Mouse (Mus musculus): ENCODE results near the gene Grid2.

Grid2 gene

DNA sequence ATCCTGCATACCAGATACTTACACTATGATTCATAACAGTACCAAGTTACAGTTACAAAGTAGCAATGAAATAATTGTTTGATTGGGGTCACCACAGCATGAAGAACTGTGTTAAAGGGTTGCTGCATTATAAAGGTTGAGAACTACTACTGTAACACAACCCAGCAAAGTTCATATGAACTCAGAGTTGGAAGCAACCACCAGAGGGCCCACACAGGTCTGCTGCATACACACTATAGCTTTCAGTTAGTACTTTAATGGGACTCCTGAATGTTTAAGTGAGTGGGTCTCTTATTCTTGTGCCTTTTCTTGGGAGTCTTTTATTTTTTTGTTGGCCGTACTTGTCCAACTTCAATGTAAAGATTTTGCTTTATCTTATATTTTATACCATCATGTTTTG, 1057.5 kb downstream of the Grid2 start:
- DNase-seq (ENCODE audit: low read depth, low spot score) = no peak

DNA sequence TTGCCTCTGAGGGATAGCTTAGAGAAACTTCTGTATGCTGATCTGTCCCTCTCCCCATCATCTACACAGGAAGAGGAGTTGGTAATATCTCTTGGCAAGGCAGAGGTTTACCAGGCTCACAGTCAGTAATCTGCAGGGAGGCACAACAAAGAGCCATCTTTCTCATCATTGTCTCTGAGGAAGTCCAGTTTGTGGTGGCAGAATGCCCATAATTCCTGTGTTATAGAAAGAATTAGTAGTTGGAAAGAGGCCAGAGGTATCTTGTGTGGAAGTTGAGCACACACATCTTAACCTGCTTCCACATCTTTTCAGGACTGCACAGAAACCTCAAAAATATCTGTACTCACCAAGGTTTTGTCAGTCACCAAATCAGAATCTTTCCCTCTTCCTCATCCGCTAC, 1071.3 kb downstream of the Grid2 start:
- DNase-seq (ENCODE audit: low read depth, low spot score) = no peak

DNA sequence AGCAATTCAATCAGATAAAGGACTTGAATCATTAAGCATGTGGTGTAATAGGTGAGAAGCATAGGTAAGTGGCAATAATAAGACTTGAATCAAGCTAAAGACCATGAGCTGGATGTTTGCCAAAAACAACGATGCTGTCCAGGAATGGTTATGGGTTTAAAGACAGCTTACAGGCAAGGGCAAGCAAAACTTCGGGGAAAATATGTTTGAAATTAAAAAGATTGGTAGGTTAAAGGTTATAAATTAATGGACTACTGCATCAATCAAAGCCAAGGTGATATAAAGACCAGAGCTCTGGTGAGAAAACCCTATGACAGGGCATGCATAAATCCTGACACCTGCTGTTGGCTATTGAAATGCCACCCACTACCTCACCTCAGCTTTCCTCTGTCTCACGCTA, 1072.2 kb downstream of the Grid2 start:
- DNase-seq (ENCODE audit: low read depth, low spot score) = no peak

DNA sequence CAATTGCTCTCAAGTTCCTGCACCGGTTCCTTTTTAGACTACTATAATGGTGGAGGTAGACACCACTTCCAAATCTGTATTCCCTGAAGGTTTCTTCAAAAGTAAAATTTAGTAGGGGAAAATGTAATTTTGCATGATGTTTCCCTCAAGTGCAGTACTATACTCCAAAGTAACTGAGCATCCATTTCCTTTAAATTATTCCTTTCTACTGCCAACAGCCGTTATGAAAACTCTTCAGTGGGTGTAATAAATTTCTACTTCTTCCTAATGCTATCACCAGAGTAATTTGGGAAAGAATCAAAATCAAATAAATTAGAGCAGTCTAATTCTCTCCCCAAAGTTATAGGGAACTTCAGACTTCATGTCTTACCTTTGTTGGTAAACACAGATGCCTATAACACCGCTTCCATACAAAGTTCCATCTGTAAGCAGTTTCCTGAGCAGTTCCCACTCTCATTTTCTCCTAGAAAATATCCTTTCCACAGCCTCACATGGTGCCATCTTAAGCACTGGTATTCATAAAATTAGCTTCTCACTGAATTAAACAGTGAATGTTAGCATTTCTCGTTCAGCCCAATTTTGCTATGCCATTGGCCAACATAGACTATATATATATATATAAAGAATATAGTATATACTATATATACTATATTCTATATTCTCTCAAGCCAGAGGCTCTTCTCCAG, 1142.9 kb downstream of the Grid2 start:
- DNase-seq (ENCODE audit: low read depth, low spot score) = no peak

DNA sequence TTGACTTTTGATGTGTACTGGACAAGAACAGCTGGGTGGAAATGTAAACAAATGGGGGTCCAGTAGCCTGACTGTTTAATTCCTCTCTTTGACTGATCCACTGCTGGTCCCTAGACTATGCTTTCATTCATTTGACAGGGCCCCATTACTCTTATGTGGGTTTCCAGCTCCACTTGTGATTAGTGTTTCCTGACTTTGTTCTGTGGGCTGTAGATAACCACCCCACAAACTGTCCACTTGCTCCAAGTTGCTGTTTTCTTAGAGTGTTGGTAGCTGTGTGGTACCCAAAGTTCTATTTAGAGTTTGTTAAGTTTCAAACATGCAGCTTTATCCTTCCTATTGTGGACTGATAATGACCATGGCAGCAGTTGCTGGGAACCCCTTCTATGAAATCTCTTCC, 1172.0 kb downstream of the Grid2 start:
- no peak for DNase-seq (ENCODE audit: low read depth, low spot score)

DNA sequence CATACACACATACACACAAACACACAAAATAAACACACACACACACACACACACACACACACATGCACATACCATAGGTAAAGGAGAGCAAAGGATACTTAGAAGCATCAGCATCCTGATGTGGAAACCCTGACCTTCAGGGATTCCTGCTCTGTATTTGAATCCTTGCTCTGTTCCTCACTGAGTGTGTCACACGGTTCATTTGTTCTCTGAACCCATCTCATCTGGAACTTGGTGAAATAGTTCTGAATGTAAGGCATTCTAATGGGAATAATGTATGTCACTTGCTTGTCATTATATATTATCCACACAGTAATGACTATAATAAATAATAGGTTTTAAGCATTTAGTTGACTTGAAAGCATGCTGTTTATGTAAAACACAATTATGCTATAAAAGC, 1173.2 kb downstream of the Grid2 start:
- no peak for DNase-seq (ENCODE audit: low read depth, low spot score)

DNA sequence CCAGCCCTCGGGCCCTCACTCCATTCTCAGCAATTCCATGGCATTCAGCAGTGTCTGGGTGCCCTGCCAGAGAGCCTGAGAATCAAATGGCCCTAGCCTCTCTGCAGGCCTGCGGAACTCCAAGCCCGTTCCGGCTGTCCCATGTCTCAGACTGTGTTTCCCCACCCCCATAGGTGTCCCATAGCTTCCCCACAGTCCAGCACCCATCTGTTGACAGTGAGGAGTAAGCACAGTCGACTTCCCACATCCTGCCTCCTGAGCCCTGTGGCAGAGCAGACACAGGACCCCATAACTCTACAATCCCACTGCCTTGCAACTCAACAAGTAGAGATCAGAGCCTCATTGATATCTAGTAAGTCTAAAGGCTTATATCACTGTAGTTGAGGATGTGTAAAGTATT, 1192.5 kb downstream of the Grid2 start:
- no peak for DNase-seq (ENCODE audit: low read depth, low spot score)

DNA sequence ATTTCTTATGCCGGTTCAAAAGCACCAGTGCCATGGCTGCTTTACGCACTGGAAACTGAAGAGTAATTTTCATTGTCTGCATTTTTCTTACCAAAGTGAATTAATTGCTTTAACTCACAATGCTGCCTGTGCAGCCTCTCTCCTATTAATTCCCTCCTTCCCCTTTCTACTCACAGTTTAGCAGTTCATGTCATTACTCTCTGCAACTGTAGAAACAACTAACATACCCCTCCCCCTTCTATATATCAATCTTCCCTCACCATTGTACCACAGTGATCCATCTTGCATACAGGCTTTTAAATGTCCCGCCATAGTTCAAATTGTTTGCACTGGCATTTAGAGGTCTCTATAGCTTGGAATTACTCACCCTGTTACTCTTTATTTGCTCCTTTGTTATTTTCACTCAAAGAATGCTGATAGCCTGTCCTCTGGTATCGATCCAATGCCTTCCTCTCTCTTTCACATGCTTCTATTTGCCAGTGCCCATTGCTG, 1193.2 kb downstream of the Grid2 start:
- no peak for DNase-seq (ENCODE audit: low read depth, low spot score)

DNA sequence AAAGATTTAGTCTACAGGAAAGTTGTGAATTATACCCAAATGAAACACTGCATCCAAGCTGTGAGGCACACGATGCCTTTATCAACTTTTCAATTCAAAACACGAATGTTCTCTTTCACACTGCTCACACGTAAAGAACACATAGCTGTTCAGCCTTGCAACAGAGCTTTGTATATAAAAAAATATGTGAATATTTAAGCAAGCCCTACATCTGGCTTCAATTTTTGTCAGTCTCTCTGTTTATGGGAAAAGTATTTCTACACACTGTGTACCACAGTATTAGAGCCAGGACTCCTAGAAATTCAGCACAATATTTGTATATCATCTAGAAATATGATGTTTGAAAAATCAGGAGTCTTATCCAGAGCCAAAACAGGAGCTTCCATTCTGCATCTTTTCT, 1195.1 kb downstream of the Grid2 start:
- DNase-seq (ENCODE audit: low read depth, low spot score) = no peak

DNA sequence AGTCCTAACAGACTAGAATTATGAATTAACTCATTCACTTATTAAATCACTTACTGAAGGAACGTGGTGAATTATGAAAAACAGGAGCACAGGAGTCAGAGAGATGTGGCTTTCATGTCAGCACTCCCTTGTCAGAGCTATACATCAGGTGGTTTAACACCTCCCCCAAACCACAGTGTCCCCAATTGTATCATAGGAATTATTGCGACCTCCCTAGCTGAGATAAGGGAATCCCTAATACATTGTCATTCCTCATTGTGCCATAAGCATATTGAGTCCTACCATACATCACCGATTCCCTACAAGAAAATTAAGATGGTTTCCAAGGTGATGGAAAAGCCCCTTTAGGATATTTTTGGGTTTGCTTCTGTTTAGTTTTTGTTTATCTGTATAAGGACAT, 1224.2 kb downstream of the Grid2 start:
- no peak for DNase-seq (ENCODE audit: low read depth, low spot score)

DNA sequence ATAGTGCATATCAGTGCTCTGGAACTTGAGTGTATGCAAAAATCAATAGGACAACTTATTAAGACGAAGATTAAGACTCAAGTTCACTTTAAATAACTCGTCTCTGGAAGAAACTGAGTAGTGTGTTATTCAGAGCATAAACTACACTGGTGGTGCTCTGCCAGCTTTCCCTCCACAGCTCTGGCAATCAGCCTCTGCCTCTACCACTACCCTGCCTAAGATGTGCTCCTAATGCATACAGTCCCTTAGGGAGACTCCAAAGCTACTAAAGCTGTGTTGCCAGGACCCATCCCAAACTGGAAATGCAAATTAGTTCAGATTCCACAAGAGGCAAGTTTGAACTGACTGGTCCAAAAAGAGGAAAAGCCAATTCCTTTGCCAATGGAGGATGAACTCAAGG, 1224.9 kb downstream of the Grid2 start:
- no peak for DNase-seq (ENCODE audit: low read depth, low spot score)

DNA sequence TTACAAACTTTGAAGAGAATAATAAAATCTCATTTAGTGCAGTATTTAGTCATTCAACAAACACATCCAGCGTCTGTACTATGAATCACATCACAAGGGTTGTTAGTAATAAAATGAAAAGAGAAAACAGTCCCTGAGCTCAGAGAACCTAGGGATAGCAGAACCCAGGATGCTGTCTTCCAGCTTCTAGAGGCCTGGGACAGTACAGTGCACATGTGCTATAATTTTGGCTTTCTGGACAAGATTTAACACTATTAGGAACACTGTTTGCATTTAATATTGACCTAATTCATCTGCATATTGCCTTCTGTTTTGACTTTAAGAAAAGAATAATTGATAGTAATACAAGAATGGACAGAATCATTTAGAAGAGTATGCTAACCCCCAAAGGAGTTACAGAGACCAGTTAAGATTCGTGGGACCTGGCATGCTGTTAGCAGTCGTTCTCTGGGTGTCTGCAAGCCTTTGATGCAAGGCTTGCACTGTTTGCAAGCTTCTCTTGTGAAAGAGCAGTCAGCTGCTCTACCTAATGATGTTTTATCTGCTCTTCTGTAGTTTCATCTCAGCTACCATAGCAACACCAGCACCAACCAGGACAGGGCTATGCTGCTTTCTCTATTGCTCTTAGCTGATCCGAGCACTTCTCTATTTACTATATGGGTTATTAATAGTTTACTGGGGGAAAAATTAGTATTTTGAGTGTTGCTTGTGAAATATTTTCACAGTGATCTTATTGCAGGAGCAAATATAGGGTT, 1234.8 kb downstream of the Grid2 start:
- DNase-seq (ENCODE audit: low read depth, low spot score) = no peak

DNA sequence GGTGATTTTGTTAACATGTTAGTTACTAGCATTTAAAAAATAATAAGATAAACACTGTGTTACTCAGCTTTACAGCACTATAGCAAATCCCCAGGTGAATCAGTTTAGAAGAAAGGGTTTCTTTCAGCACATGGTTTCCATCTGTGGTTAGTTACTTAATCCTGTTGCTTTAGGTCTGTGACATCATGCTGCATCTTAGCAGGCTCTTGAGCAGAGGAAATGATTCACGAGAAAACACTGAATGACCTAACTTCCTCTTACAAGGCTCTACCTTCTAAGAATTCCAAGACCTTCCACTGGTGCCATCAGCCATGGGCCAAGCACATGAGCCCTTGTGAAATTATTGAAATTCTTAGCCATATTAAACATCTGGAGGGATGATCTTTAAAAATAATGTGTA, 1248.7 kb downstream of the Grid2 start:
- no peak for DNase-seq (ENCODE audit: low read depth, low spot score)

DNA sequence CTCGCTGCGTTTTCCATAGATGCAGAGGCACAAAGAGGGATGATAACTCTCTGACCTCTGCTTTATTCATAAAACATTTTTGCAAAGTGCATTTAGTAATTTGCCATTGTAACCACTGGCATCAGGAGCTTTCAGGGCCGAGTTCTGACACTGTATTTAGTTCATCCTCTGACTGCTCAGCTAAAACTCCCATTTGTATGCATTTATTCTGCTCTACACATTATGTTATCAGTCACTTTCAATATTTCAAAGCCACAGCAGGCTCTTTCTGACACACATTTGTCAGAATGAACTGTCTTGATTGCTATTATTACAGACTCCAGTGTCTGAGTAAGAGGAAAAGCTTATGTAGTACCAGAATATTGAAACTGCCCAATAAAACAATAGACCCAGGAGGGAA, 1286.5 kb downstream of the Grid2 start:
- no peak for DNase-seq (ENCODE audit: low read depth, low spot score)

DNA sequence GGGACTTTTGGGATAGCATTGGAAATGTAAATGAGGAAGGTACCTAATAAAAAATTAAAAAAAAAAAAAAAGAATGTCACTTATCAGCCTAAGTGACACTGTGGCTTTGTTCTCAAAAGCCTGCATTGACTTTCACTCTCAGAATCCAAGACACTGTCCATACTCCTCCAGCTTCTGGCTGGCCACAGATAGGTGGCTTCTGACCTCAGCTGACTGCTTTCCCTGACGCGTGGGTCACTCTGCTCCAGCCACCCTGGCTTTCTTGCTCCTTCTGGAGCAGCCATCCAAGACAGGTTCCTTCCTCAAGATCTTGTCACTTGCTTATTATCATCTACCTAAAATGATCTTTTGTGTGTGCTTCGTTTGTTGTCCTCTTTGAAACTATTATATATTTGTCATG, 1298.0 kb downstream of the Grid2 start:
- DNase-seq (ENCODE audit: low read depth, low spot score) = no peak

DNA sequence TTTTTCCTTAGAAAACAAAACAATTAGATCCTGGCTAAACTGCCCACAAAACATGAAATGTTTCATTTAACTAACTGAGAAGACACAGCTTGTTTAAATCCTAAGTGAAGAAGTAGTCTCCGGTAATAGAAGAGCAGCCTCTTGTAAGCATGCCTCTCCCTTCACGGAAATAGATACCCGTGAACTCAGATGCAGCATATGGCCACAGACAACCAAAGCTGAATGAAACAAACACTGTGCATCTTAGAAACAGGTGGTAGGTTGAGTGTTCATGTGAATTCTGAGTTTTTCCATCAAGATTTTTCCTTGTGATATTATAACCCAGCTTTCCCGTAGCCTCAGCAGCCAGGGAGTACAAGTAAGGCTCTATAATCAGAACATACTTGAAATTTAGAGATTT, 1299.5 kb downstream of the Grid2 start:
- no peak for DNase-seq (ENCODE audit: low read depth, low spot score)

DNA sequence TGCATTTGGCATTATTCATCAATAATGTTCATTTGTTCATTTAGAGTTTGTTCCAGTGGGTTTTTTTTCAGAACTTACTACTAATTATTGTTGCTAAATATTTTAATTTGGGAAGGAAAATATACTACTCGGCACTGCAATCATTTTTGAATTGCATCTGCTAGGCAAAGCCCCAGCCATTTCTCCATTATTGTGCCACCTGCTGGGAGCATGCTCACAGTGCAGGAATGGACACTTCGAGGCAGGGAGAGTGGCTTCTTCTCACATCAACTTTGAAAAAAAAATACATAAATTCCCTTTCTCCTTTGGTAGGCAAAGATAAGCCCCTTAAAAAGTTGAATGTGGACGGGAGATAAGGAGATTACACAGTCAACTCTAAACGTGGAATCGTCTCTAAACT, 1312.9 kb downstream of the Grid2 start:
- no peak for DNase-seq (ENCODE audit: low read depth, low spot score)

DNA sequence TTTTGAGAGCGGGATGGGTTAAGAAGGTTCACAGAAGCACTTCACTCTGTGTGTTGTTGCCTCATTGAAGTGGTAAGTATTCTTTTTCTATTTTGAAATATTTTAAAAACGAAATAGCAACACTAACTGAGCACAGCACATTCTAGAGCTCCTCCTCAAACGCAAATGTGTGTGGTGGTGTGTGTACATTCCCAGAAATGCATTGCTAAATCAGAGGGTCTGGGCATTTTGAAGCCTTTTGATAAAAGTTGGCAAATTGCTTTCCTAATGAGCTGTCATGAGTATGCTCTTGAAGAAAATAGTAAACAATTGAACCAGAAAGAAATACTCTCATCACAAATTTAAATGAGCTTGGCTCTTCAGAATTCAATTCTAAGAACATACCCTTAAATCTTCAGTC, 1325.7 kb downstream of the Grid2 start:
- no peak for DNase-seq (ENCODE audit: low read depth, low spot score)

DNA sequence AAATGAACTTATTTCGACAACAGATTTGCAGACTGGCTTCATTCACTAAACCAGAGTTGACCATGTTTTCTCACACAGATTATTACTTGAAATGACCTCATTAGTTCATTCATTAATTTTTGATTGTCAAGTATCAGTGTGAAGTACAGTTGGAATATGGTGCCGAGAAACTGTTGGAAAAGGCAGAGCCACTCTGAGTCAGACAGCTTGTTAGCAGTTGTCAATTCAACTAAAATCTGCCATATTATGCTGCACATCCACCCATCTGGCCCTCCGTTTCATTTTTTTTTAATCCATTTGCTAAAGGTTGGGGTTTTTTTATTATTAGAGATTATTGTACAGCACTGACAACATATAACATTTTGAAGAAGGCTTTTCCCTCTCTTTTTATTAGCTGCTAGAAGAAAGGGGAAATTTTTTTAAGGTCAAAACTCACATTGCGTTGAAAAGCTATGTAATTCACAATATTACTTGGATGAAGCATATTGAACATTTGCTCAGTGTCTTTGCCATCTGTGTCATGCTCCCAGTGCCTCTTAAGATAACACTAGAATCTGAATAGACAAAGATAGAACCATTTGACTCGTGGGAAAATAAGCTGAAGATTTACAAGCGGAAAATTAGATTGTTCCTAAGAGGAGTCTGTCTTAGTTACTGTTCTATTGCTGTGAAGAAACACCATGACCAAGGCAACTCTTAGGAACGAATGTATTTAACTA, 1333.0 kb downstream of the Grid2 start:
- DNase-seq (ENCODE audit: low read depth, low spot score) = no peak

DNA sequence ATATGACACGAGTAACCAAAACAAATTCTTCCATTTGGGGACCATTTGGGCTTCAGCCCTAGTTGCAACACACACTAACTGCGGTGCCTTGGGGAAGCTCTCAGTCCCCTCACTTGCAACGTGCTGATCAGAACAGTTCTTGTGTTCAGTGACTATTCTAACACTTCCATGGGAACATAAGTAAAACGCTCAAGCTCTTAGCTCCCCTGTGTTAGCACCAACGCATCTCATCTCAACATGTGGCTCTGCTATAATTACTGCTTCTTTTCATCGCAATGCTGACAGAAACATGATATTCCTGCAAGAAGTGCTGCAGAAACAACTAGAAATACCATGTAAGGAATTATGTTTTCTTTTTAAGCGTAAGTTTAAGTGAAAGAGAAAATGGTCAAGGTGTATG, 1340.6 kb downstream of the Grid2 start:
- no peak for DNase-seq (ENCODE audit: low read depth, low spot score)

DNA sequence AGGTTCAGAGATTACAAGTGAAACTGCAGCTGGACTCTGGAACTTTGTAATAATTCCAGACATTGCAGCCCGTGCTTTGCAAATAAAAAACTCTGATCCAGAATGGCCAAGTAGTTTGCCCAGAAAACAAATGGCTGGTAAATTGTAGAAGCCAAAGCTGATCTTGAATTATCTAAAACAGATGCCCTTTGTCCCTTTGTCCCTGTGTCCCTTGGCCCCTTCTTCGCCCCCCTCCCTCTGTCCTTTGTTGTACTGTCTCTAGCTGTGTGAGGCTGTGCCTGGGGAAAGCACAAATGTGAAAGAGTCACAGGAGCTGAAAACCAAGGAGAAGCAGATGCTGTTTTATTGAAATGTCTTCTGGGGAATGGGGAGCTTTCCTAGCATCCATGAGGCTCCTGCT, 1341.2 kb downstream of the Grid2 start:
- DNase-seq (ENCODE audit: low read depth, low spot score) = no peak

DNA sequence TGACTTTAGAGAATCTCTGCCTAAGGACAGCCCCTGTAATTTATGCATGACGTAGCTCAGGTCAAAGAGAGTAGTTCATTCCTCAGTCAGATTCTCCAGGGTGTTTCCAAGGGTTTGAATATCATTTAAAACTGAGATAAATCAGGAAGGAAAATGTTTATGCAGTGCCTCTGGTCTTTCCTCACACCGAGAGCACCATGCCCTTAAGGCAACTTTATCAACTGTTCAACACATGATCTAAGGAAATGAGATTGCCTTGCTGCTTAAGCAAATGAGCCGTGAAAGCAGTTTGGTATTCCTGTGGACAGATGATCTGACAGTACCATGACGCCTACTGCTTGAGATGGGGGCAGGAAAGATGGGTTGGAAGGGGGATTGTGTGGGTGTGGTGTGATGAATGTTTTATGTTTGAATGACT, 1342.5 kb downstream of the Grid2 start:
- DNase-seq (ENCODE audit: low read depth, low spot score) = no peak

DNA sequence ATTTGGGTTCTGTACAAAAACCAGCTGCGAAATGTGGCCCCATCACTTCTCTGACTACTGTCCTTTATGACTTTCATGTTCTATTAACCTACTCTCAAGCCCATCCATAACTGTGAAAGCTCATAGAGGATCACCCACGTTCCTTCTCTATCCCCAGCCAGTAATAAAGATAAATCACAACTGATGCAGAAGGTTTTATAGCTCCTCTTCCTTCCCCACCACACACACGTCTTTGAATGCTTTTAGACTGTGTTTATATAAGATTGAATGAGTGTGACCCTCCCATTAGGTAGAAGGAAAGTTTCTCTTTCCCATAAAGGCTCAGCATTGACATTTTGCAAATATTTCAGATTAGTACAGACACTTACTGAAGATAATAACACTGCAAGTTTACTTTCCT, 1350.1 kb downstream of the Grid2 start:
- DNase-seq (ENCODE audit: low read depth, low spot score) = no peak
